Mouse (Mus musculus) left cerebral cortex, adult 6 months (tissue): ENCODE results near the gene Lgsn. TPM values are rescaled to one million over a fixed set of nuclear protein-coding genes. Genes with fewer than 3 reads are reported as not detected.

Experiments
- long read RNA-seq, 2 experiments: library from polyadenylated mRNA; unstranded; transcript quantifications; one replicate each; pipeline ENCODE4 v2.0.0; 2019 to 2020
- polyA plus RNA-seq: library from polyadenylated mRNA; unstranded; fragments of <200 nt; fragmentation: Nextera tagmentation; gene quantifications from 2 replicates; pipeline ENCODE4 v1.2.3, GENCODE M21; 2021

The Lgsn gene
- not detected in 2 replicates for polyA plus RNA-seq
- long read RNA-seq, experiment 1 = 0 reads
- long read RNA-seq, experiment 2 = 0 reads

GRCm38 (mm10) chr1:31176101-31176500, at the start of gene Lgsn:
Lgsn (plus strand) TSS chr1:31176401.

GRCm38 (mm10) chr1:31222564-31222963, 46.4 kb downstream of the Lgsn start, which contains the start of the genes 4931428L18Rik and Pih1d3:
4931428L18Rik (minus strand) TSS chr1:31222684.
Pih1d3 (plus strand) TSS chr1:31222838.

Other genes starting within 250 kb of the Lgsn start
- gene AC153137.1, start 198.4 kb upstream of the Lgsn start, polyA plus RNA-seq = not detected in 2 replicates
- not detected in 2 replicates for gene 4931428L18Rik, start 46.3 kb downstream of the Lgsn start, polyA plus RNA-seq
- gene Pih1d3, start 46.4 kb downstream of the Lgsn start, polyA plus RNA-seq = not detected in 2 replicates